Mouse (Mus musculus): Measurements from ENCODE around the gene Lhx2. TPM values are rescaled to one million over a fixed set of nuclear protein-coding genes. Genes with fewer than 3 reads are reported as not detected.
A peak's percentile ranks its signal among the peaks of the same experiment; 100 is the strongest.

The Lhx2 gene
- polyA plus RNA-seq (2014; fragmentation: Nextera tagmentation; extraction: Ambion mirVana): 47.8 and 68.9 TPM in 2 replicates

GRCm38 (mm10) chr2:38338990-38339909 lies at the start of gene Lhx2:
TSS of gene Lhx2 (plus strand) at chr2:38339281.
- Histone ChIP-seq H3K9me3 (ENCODE audit: control insufficient read depth, low read length) (no peaks in the 10 kb centered on the region), H3K27me3 (ENCODE audit: control insufficient read depth, insufficient read depth, low read length) (peaks cover 68% of the 10 kb centered on the region), H3K27ac (replicated peaks; ENCODE audit: low read depth, low read length) (peak within 1 kb of the TSS; percentile 97), H3K9ac (replicated peaks; ENCODE audit: low read length) (peak within 1 kb of the TSS; percentile 94), H3K36me3 (ENCODE audit: control insufficient read depth, insufficient read depth, low read length) (no peaks in the 10 kb centered on the region), H3K4me1 (ENCODE audit: control insufficient read depth, insufficient read depth, low read length) (peaks cover 16% of the 10 kb centered on the region; the same call in 1 of the 2 replicates), H3K4me2 (ENCODE audit: low read length) (peak within 1 kb of the TSS; percentile 75), H3K4me3 (replicated peaks; ENCODE audit: low read depth, low read length) (peak within 1 kb of the TSS; percentile 58)
- DNase-seq (peak; percentile 68), ATAC-seq (ENCODE audit: low FRiP score, low TSS enrichment) (peak; percentile 83)
- under 1% methylated on average over 76 of the region's 92 CpGs for WGBS

GRCm38 (mm10) chr2:38291526-38291925 lies 47.6 kb upstream of the Lhx2 start:
- no peak overlapping the region for H3K9ac ChIP-seq (replicated peaks; ENCODE audit: low read length)
- H3K4me1 ChIP-seq (ENCODE audit: control insufficient read depth, insufficient read depth, low read length): no peaks in the 10 kb centered on the region
- no peaks in the 10 kb centered on the region for H3K9me3 ChIP-seq (ENCODE audit: control insufficient read depth, low read length)
- H3K27me3 ChIP-seq (ENCODE audit: control insufficient read depth, insufficient read depth, low read length): no peaks in the 10 kb centered on the region
- DNase-seq (no peak), ATAC-seq (ENCODE audit: low FRiP score, low TSS enrichment) (no peak)
- no peak overlapping the region for H3K27ac ChIP-seq (replicated peaks; ENCODE audit: low read depth, low read length)
- no peaks in the 10 kb centered on the region for H3K36me3 ChIP-seq (ENCODE audit: control insufficient read depth, insufficient read depth, low read length)
- no peak overlapping the region for H3K4me2 ChIP-seq (ENCODE audit: low read length)
- H3K4me3 ChIP-seq (replicated peaks; ENCODE audit: low read depth, low read length): no peak overlapping the region
- 86% methylated on average over 1 of the region's 1 CpGs for WGBS

- no peaks in the 10 kb centered on the region for H3K4me1 ChIP-seq (ENCODE audit: control insufficient read depth, insufficient read depth, low read length)
- no peak for ATAC-seq (ENCODE audit: low FRiP score, low TSS enrichment)
- no peak overlapping the region for H3K4me3 ChIP-seq (replicated peaks; ENCODE audit: low read depth, low read length)
- no peaks in the 10 kb centered on the region for H3K27me3 ChIP-seq (ENCODE audit: control insufficient read depth, insufficient read depth, low read length)
- 92% methylated on average over 4 of the region's 4 CpGs for WGBS
- no peak overlapping the region for H3K27ac ChIP-seq (replicated peaks; ENCODE audit: low read depth, low read length)
- H3K9ac ChIP-seq (replicated peaks; ENCODE audit: low read length): no peak overlapping the region
- H3K36me3 ChIP-seq (ENCODE audit: control insufficient read depth, insufficient read depth, low read length): no peaks in the 10 kb centered on the region
- no peak overlapping the region for H3K4me2 ChIP-seq (ENCODE audit: low read length)
- no peaks in the 10 kb centered on the region for H3K9me3 ChIP-seq (ENCODE audit: control insufficient read depth, low read length)
- DNase-seq: no peak
Observed at GRCm38 (mm10) chr2:38295939-38296338, 43.1 kb upstream of the Lhx2 start.

GRCm38 (mm10) chr2:38300941-38301340 lies 38.1 kb upstream of the Lhx2 start:
- WGBS: 97% methylated on average over 2 of the region's 2 CpGs
- no peak overlapping the region for H3K4me2 ChIP-seq (ENCODE audit: low read length)
- ATAC-seq (ENCODE audit: low FRiP score, low TSS enrichment): no peak

GRCm38 (mm10) chr2:38305152-38305551 lies 33.9 kb upstream of the Lhx2 start:
- WGBS: 100% methylated on average over 1 of the region's 1 CpGs
- no peak for DNase-seq

More at GRCm38 (mm10) chr2:38300941-38301340, 38.1 kb upstream of the Lhx2 start:
- H3K36me3 ChIP-seq (ENCODE audit: control insufficient read depth, insufficient read depth, low read length): no peaks in the 10 kb centered on the region
- H3K9me3 ChIP-seq (ENCODE audit: control insufficient read depth, low read length): no peaks in the 10 kb centered on the region
- no peak overlapping the region for H3K4me3 ChIP-seq (replicated peaks; ENCODE audit: low read depth, low read length)
- no peak for DNase-seq
- no peak overlapping the region for H3K27ac ChIP-seq (replicated peaks; ENCODE audit: low read depth, low read length)
- H3K9ac ChIP-seq (replicated peaks; ENCODE audit: low read length): no peak overlapping the region
- no peaks in the 10 kb centered on the region for H3K4me1 ChIP-seq (ENCODE audit: control insufficient read depth, insufficient read depth, low read length)
- H3K27me3 ChIP-seq (ENCODE audit: control insufficient read depth, insufficient read depth, low read length): no peaks in the 10 kb centered on the region

GRCm38 (mm10) chr2:38312921-38313320 lies 26.2 kb upstream of the Lhx2 start:
- H3K9ac ChIP-seq (replicated peaks; ENCODE audit: low read length): no peak overlapping the region
- 56% methylated on average over 3 of the region's 3 CpGs for WGBS
- H3K4me3 ChIP-seq (replicated peaks; ENCODE audit: low read depth, low read length): no peak overlapping the region
- DNase-seq (no peak), ATAC-seq (ENCODE audit: low FRiP score, low TSS enrichment) (no peak)
- H3K4me2 ChIP-seq (ENCODE audit: low read length): no peak overlapping the region
- H3K27me3 ChIP-seq (ENCODE audit: control insufficient read depth, insufficient read depth, low read length): no peaks in the 10 kb centered on the region
- H3K36me3 ChIP-seq (ENCODE audit: control insufficient read depth, insufficient read depth, low read length): no peaks in the 10 kb centered on the region
- H3K4me1 ChIP-seq (ENCODE audit: control insufficient read depth, insufficient read depth, low read length): no peaks in the 10 kb centered on the region
- H3K27ac ChIP-seq (replicated peaks; ENCODE audit: low read depth, low read length): no peak overlapping the region
- H3K9me3 ChIP-seq (ENCODE audit: control insufficient read depth, low read length): no peaks in the 10 kb centered on the region

More at GRCm38 (mm10) chr2:38305152-38305551, 33.9 kb upstream of the Lhx2 start:
- H3K9me3 ChIP-seq (ENCODE audit: control insufficient read depth, low read length): no peaks in the 10 kb centered on the region
- H3K4me3 ChIP-seq (replicated peaks; ENCODE audit: low read depth, low read length): no peak overlapping the region
- H3K36me3 ChIP-seq (ENCODE audit: control insufficient read depth, insufficient read depth, low read length): no peaks in the 10 kb centered on the region
- H3K9ac ChIP-seq (replicated peaks; ENCODE audit: low read length): no peak overlapping the region
- no peak for ATAC-seq (ENCODE audit: low FRiP score, low TSS enrichment)
- no peaks in the 10 kb centered on the region for H3K4me1 ChIP-seq (ENCODE audit: control insufficient read depth, insufficient read depth, low read length)
- H3K4me2 ChIP-seq (ENCODE audit: low read length): no peak overlapping the region
- H3K27ac ChIP-seq (replicated peaks; ENCODE audit: low read depth, low read length): no peak overlapping the region
- H3K27me3 ChIP-seq (ENCODE audit: control insufficient read depth, insufficient read depth, low read length): no peaks in the 10 kb centered on the region

GRCm38 (mm10) chr2:38313399-38313798 lies 25.7 kb upstream of the Lhx2 start:
- Histone ChIP-seq H3K27ac (replicated peaks; ENCODE audit: low read depth, low read length) (no peak overlapping the region), H3K4me2 (ENCODE audit: low read length) (no peak overlapping the region), H3K4me1 (ENCODE audit: control insufficient read depth, insufficient read depth, low read length) (no peaks in the 10 kb centered on the region), H3K9me3 (ENCODE audit: control insufficient read depth, low read length) (no peaks in the 10 kb centered on the region), H3K4me3 (replicated peaks; ENCODE audit: low read depth, low read length) (no peak overlapping the region), H3K9ac (replicated peaks; ENCODE audit: low read length) (no peak overlapping the region), H3K36me3 (ENCODE audit: control insufficient read depth, insufficient read depth, low read length) (no peaks in the 10 kb centered on the region), H3K27me3 (ENCODE audit: control insufficient read depth, insufficient read depth, low read length) (no peaks in the 10 kb centered on the region)
- DNase-seq: no peak
- 50% methylated on average over 3 of the region's 3 CpGs for whole genome bisulfite sequencing
- ATAC-seq (ENCODE audit: low FRiP score, low TSS enrichment): no peak

GRCm38 (mm10) chr2:38319086-38319485 lies 20.0 kb upstream of the Lhx2 start:
- H3K9me3 ChIP-seq (ENCODE audit: control insufficient read depth, low read length): no peaks in the 10 kb centered on the region
- no peak overlapping the region for H3K4me3 ChIP-seq (replicated peaks; ENCODE audit: low read depth, low read length)
- H3K4me1 ChIP-seq (ENCODE audit: control insufficient read depth, insufficient read depth, low read length): no peaks in the 10 kb centered on the region
- DNase-seq: no peak
- H3K9ac ChIP-seq (replicated peaks; ENCODE audit: low read length): no peak overlapping the region
- H3K36me3 ChIP-seq (ENCODE audit: control insufficient read depth, insufficient read depth, low read length): no peaks in the 10 kb centered on the region
- no peak for ATAC-seq (ENCODE audit: low FRiP score, low TSS enrichment)
- no peak overlapping the region for H3K27ac ChIP-seq (replicated peaks; ENCODE audit: low read depth, low read length)
- H3K4me2 ChIP-seq (ENCODE audit: low read length): no peak overlapping the region
- WGBS: 92% methylated on average over 11 of the region's 11 CpGs
- H3K27me3 ChIP-seq (ENCODE audit: control insufficient read depth, insufficient read depth, low read length): no peaks in the 10 kb centered on the region

GRCm38 (mm10) chr2:38320911-38321310 lies 18.2 kb upstream of the Lhx2 start:
- no peaks in the 10 kb centered on the region for H3K36me3 ChIP-seq (ENCODE audit: control insufficient read depth, insufficient read depth, low read length)
- DNase-seq (no peak), ATAC-seq (ENCODE audit: low FRiP score, low TSS enrichment) (no peak)
- no peak overlapping the region for H3K4me3 ChIP-seq (replicated peaks; ENCODE audit: low read depth, low read length)
- H3K4me1 ChIP-seq (ENCODE audit: control insufficient read depth, insufficient read depth, low read length): no peaks in the 10 kb centered on the region
- H3K9me3 ChIP-seq (ENCODE audit: control insufficient read depth, low read length): no peaks in the 10 kb centered on the region
- H3K27me3 ChIP-seq (ENCODE audit: control insufficient read depth, insufficient read depth, low read length): no peaks in the 10 kb centered on the region
- no peak overlapping the region for H3K27ac ChIP-seq (replicated peaks; ENCODE audit: low read depth, low read length)
- no peak overlapping the region for H3K4me2 ChIP-seq (ENCODE audit: low read length)
- WGBS: 62% methylated on average over 4 of the region's 4 CpGs
- no peak overlapping the region for H3K9ac ChIP-seq (replicated peaks; ENCODE audit: low read length)
